ENCODE assay signal across 8 mouse cellular contexts in the genomic region with DNA sequence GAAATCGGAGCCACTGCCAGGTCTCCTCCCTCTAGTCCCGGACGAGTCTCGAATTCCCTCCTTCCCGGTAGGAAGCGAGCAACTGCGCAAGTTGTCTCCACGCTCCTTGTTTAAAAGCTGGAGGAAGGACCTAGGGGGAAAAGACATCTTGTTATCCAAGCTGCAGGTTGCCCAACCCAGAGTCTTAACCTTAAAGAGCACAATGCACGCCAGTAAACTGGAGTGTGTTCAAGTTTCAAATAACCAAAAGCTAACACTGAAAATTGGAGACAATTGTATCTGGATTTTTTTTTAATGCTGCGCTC. TPM values are rescaled to one million over a fixed set of nuclear protein-coding genes. Genes with fewer than 3 reads are reported as not detected.
DNase-seq lines count a peak whose midpoint lies in the region; ATAC-seq and TF ChIP-seq lines count a peak whose summit lies in the region.

No protein-coding gene starts in this region.

- H3K4me1 ChIP-seq in lung, embryonic 15.5 days = peaks cover 14% of the 10 kb centered on the region
- peaks cover 5% of the 10 kb centered on the region; the same call in 1 of the 2 replicates for H3K4me1 ChIP-seq in forebrain, embryonic 11.5 days (replicated peaks; ENCODE audit: control insufficient read depth, insufficient read depth, low read length)
- peaks cover 15% of the 10 kb centered on the region for H3K4me1 ChIP-seq in limb, embryonic 13.5 days
- peaks cover 12% of the 10 kb centered on the region for H3K4me1 ChIP-seq in olfactory bulb, adult 2 months (ENCODE audit: control insufficient read depth, insufficient read depth, low read length)

- intact Hi-C loops in left cerebral cortex, postnatal 10 days (cut with DNase I) = no loop called here

- no peaks in the 10 kb centered on the region for H3K9me3 ChIP-seq in lung, embryonic 15.5 days
- no peaks in the 10 kb centered on the region for H3K9me3 ChIP-seq in forebrain, embryonic 11.5 days (ENCODE audit: control insufficient read depth, low read length)
- no peaks in the 10 kb centered on the region for H3K9me3 ChIP-seq in limb, embryonic 13.5 days

- no peak for ATAC-seq in lung, embryonic 15.5 days (ENCODE audit: borderline replicate concordance, extremely low read depth, low FRiP score, low TSS enrichment)
- ATAC-seq in forebrain, embryonic 11.5 days (replicated peaks; ENCODE audit: low FRiP score) = no peak
- ATAC-seq in limb, embryonic 13.5 days (ENCODE audit: low FRiP score, low read depth) = no peak

- H3K9ac ChIP-seq in lung, embryonic 15.5 days = no peak overlapping the region
- H3K9ac ChIP-seq in forebrain, embryonic 11.5 days (ENCODE audit: low read length) = peak overlapping the region; percentile 82
- H3K9ac ChIP-seq in limb, embryonic 13.5 days = peak overlapping the region; percentile 53; the same call in 1 of the 2 replicates

- no peak for DNase-seq in lung, postnatal 10 days
- DNase-seq in forebrain, embryonic 11.5 days (ENCODE audit: low spot score) = no peak
- DNase-seq in left cerebral cortex, postnatal 10 days (ENCODE audit: extremely low spot score in 1 of 2, low spot score in 2 of 2) = no peak
- no peak for DNase-seq in layer of hippocampus, adult 11-12 months (ENCODE audit: low spot score)
- no peak for DNase-seq in kidney, adult 9 months

- H3K4me3 ChIP-seq in lung, embryonic 15.5 days = peak overlapping the region; percentile 68
- peak overlapping the region; percentile 65 for H3K4me3 ChIP-seq in forebrain, embryonic 11.5 days (ENCODE audit: low read depth, low read length)
- H3K4me3 ChIP-seq in limb, embryonic 13.5 days = peak overlapping the region; percentile 69
- peak overlapping the region; percentile 92 for H3K4me3 ChIP-seq in olfactory bulb, adult 2 months (ENCODE audit: insufficient read depth, low read depth, low read length)

- no peak; the same call in none of the 2 replicates for TF ChIP-seq POLR2A in olfactory bulb, adult 2 months (IDR thresholded peaks at IDR 0.05; ENCODE audit: insufficient read depth, low read depth, low read length)

- peaks cover 11% of the 10 kb centered on the region; the same call in 1 of the 2 replicates for H3K27me3 ChIP-seq in lung, embryonic 15.5 days
- no peaks in the 10 kb centered on the region; the same call in 1 of the 2 replicates for H3K27me3 ChIP-seq in forebrain, embryonic 11.5 days (ENCODE audit: control insufficient read depth, insufficient read depth, low read length)
- H3K27me3 ChIP-seq in limb, embryonic 13.5 days = peaks cover 15% of the 10 kb centered on the region

- H3K4me2 ChIP-seq in lung, embryonic 15.5 days = peak overlapping the region; percentile 88
- H3K4me2 ChIP-seq in forebrain, embryonic 11.5 days (ENCODE audit: low read depth, low read length, severe bottlenecking) = peak overlapping the region; percentile 96
- peak overlapping the region; percentile 96 for H3K4me2 ChIP-seq in limb, embryonic 13.5 days (replicated peaks)

- no peak for TF ChIP-seq CTCF in olfactory bulb, adult 2 months (IDR thresholded peaks at IDR 0.05; ENCODE audit: insufficient read depth, low read depth, low read length)

- no peaks in the 10 kb centered on the region for H3K36me3 ChIP-seq in lung, embryonic 15.5 days
- H3K36me3 ChIP-seq in forebrain, embryonic 11.5 days (ENCODE audit: control insufficient read depth, insufficient read depth, low read length) = no peaks in the 10 kb centered on the region
- no peaks in the 10 kb centered on the region for H3K36me3 ChIP-seq in limb, embryonic 13.5 days

- peak overlapping the region; percentile 72 for H3K27ac ChIP-seq in lung, embryonic 15.5 days
- no peak overlapping the region for H3K27ac ChIP-seq in forebrain, embryonic 11.5 days (ENCODE audit: low read depth, low read length)
- peak overlapping the region; percentile 63; the same call in 1 of the 2 replicates for H3K27ac ChIP-seq in limb, embryonic 13.5 days
- H3K27ac ChIP-seq in olfactory bulb, adult 2 months (ENCODE audit: insufficient read depth, low read depth, low read length) = peak overlapping the region; percentile 80; the same call in 1 of the 2 replicates

- 2% methylated on average over 10 of the region's 10 CpGs for WGBS in lung, embryonic 15.5 days
- 5% methylated on average over 10 of the region's 10 CpGs for WGBS in forebrain, embryonic 11.5 days
- 5% methylated on average over 10 of the region's 10 CpGs for WGBS in limb, embryonic 13.5 days
- WGBS in olfactory bulb, adult 2 months = 5% methylated on average over 10 of the region's 10 CpGs

RNA-seq across cellular contexts. Expression of a gene that starts 0.3 kb away (rescaled TPM):
- 10.6 and 13.4 TPM in 2 replicates for polyA plus RNA-seq in lung, embryonic 15.5 days (2015; fragmentation: Nextera tagmentation; extraction: Ambion mirVana)
- 6.5 and 7.0 TPM in 2 replicates for polyA plus RNA-seq in forebrain, embryonic 11.5 days (2014; fragmentation: Nextera tagmentation; extraction: Ambion mirVana)
- 8.8 and 10.4 TPM in 2 replicates for polyA plus RNA-seq in limb, embryonic 13.5 days (2015; fragmentation: Nextera tagmentation; extraction: Ambion mirVana)
- not detected in 2 replicates for polyA plus RNA-seq in olfactory bulb, adult 2 months (2012; ENCODE audit: insufficient read depth, insufficient read length, low replicate concordance, missing spikeins)
- 10 to 100 TPM; 17.7 to 19.2 TPM for total RNA-seq in left cerebral cortex, postnatal 10 days (2021)

RNA-seq across cellular contexts. Expression of a gene that starts 55.9 kb away (rescaled TPM):
- polyA plus RNA-seq in lung, embryonic 15.5 days (2015; fragmentation: Nextera tagmentation; extraction: Ambion mirVana) = 21.2 and 21.5 TPM in 2 replicates
- 25.7 and 35.4 TPM in 2 replicates for polyA plus RNA-seq in forebrain, embryonic 11.5 days (2014; fragmentation: Nextera tagmentation; extraction: Ambion mirVana)
- polyA plus RNA-seq in limb, embryonic 13.5 days (2015; fragmentation: Nextera tagmentation; extraction: Ambion mirVana) = 22.9 and 23.2 TPM in 2 replicates
- polyA plus RNA-seq in olfactory bulb, adult 2 months (2012; ENCODE audit: insufficient read depth, insufficient read length, low replicate concordance, missing spikeins) = not detected in 2 replicates
- total RNA-seq in left cerebral cortex, postnatal 10 days (2021) = 10 to 100 TPM; 24.4 to 26.4 TPM
